Mouse (Mus musculus) left cerebral cortex, adult 9 months (tissue): Measurements from ENCODE around the gene Nav2.

ENCODE experiments used
- DNase-seq, 2 experiments: peaks; one replicate each; pipeline ENCODE4 v3.0.0; 2022; ENCODE audit warnings: low spot score in 2 of 2

Gene Nav2

GRCm38 (mm10) chr7:49202971-49203370 is 294.5 kb downstream of the Nav2 start:
- no peak for DNase-seq

DNA sequence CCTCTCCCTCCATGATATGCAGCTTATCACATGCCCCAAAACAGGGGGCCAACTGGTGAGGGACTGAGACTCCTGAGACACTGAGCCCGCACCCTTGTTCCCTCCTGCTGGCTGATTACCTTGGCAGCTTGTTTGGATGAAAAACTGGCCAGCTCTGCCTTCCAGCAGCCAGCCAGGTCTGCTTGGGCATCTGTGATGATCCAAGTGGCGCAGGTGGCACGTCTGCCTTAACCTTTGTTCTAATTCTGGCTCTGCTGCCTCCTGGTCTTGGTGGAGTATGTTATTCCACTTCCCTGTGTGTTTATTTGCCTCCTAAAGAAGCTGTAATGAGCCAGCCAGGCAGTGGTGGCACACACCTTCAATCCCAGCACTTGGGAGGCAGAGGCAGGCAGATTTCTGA is 296.3 kb downstream of the Nav2 start:
- no peak for DNase-seq

DNA sequence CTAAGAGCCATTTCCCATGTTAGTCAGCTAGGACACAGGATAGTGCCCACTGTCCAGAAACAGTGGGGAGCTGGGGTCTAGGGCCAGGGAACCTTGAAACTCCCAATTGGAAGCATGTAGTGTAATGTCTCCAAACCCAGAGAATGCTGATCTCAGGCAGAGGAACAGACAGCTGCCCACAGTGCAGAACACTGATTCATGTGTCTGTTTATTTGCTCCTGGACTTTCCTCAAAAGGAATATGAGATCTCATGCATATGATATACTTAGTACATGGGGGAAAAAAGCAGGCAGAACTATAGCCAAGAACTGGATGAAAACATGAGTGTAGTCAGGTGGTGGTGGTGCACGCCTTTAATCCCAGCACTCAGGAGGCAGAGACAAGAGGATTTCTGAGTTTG is 297.0 kb downstream of the Nav2 start:
- no peak for DNase-seq

DNA sequence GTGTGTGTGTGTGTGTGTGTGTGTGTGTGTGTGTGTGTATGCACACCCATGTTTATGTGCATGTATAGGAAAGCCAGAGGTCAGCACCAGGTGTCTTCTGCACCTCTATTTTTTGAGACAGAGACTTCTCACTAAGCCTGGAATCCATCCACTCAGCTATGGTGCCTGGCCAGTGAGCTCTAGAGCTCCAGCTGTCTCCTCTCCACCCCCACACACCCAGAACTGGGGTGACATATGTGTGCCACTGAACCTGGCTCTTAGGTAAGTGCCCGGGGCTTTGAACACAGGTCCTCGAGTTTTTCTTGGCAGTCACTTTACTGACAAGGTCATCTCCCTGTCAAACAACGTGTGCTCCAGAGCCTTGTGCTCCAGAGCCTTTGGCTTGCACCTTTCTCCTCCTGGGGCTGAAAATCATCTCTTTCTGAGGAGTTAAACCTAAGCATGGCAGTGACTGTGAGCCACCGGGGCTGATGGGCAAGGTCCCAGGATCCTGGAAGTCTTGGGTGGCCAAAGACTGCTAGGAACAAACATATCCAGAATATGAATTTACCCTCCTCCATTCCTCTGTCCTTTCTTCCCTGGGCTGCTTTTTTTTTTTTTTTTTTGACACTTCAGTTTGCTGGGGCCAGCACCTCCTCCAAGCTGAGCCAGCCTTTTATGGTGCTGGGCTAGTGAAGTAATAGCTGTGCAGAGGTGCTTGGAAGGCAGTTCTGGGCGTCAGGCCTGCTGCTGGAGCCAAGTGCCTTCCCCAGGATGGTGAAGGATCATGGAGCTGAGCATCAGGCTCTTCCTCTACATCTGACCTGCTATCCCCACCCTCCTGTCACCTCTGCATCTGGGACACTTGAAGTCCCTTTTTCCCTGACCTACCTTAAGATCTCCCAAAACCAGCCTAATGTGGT is 298.5 kb downstream of the Nav2 start:
- no peak for DNase-seq

- DNase-seq: no peak
Measured at GRCm38 (mm10) chr7:49209526-49209925, 301.0 kb downstream of the Nav2 start.

DNA sequence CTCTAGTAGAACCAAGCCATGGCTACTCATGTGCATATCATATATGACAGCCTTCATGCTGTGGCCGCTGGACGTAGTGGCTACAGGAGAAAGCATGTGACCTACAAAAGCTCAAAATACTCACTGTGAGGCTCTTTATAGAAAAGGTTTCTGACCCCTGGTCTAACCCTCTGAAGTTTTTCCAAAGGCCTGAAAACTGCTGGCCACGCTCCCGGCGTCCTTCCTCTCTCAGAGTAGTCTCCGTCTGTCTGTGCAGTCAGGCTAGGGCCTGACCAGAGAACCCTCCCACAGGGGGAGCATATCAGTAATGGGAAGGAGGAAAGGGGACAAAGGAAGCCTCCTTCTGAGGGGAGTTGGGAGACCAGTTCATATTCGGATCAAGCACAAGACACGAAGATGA is 302.2 kb downstream of the Nav2 start:
- no peak for DNase-seq

GRCm38 (mm10) chr7:49213011-49213410 is 304.5 kb downstream of the Nav2 start:
- DNase-seq: no peak

- DNase-seq: no peak
Measured at GRCm38 (mm10) chr7:49217786-49218185, 309.3 kb downstream of the Nav2 start.

DNA sequence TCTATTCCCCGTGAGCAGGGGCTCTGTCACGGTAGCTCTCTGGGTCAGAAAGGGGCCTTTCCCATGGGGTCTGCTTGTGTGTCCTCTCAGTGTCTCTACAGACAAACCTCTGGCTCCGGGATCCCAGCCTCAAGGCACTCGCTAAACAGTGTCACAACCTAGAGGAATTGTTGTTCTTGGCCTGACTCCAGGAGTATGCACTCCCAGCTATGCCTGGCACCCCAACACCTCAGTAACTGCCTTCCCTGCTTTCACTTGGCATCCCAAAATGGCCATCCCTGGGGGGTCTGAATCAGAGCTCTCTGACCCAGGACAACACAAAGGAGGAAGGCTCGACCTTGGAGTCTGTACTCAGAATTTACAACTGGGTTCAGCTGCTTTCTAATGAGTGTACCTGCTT is 317.2 kb downstream of the Nav2 start:
- DNase-seq: no peak

DNA sequence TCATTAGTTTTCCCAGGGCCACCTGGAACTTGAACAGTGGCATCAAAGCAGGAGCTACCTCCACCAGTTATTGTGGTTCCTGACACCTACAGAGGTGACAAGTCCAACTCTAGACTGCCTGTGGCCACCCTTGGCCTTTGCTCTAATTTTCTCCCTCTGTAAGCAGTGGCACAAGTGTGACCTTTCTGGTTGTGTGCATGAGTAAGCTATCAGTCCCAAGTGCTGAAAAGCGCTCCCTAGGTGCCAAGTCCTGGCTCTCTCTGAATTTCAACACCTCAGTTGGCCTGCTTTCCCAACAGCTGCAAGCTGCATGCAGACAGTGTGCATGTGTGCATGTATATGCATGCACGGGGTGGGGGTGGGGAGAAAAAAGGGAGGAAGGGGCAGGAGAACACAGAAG is 324.5 kb downstream of the Nav2 start:
- DNase-seq: no peak

DNA sequence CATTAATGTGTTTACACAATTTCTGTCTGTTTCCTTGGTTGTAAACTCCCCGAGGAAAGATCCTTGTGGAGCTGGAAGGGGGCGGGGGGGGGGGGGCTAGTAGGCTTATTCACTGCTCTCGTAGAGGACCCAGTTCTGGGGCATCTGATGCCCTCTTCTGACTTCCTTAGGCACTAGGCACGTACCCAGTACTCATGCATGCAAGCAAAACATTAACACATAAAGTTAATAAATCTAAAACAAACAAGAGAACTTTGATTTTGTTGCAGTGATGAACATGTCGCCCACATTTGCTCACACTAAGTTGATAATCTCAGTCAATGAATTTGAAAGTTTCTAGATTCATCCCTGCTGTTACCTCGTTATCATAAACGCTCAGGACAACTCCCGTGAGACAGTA is 325.8 kb downstream of the Nav2 start:
- no peak for DNase-seq

GRCm38 (mm10) chr7:49235271-49235681 is 326.8 kb downstream of the Nav2 start:
- no peak for DNase-seq

DNA sequence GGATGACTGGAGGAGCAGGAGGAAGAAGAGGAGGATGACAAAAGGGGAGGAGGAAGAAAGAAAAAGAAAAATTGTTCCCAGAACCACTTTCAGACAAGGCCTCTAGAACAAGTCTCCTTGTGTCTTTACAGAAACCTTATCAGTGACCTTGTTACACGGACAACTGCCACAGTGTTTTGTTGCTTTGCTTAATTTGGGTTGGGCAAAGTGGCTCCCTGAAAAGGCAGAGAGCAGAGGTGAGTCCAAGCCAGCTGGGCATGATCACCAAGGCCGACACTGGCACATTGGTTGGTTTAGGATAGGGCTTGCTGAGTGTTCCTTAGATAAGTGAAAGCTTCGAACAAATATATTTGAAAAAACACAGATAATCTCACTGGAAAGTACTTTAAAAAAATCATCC is 327.3 kb downstream of the Nav2 start:
- DNase-seq: no peak

- no peak for DNase-seq
Measured at GRCm38 (mm10) chr7:49240461-49240860, 331.9 kb downstream of the Nav2 start.

GRCm38 (mm10) chr7:49241229-49241751 is 332.8 kb downstream of the Nav2 start:
- no peak for DNase-seq

DNA sequence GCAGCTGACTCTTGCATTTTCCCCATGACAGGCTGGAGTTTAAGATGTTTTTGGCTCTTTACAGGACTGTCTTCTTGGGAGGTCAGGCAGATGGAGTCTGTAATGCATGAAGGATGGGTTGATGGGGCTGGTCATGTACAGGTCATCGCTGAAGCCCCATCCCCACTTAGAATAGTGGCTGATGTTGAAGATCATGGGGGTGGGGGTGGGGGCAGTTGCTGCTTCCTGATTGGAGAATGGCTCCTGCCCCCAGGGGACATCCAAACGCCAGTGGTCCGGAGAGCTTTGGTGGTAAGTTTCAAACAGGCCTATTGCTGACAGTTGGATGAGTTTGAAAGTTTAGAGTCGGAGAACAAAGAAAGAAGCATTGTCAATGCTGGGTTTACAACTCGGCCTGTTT is 333.7 kb downstream of the Nav2 start:
- DNase-seq: no peak

DNA sequence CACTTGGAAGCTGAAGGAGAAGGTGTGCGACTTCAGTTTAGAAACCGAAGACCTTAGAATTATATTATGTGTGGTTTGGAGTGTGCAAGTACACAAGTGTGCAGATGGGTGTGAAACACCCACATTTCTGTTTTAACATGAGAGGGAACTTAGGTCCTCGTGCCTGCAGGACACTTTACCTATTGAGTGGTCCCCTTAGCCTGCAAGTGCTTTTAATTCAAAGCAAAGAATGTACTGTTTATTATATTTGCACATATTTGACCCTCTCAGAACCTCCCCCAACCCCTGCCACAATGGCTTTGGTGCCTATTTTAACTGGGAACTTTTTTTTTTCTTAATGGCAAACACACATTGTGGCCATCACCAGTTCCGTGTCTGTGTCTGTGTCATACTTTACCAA is 334.6 kb downstream of the Nav2 start:
- no peak for DNase-seq

GRCm38 (mm10) chr7:49245537-49246239 is 337.2 kb downstream of the Nav2 start:
- peak; percentile 69 to 89 for DNase-seq

DNA sequence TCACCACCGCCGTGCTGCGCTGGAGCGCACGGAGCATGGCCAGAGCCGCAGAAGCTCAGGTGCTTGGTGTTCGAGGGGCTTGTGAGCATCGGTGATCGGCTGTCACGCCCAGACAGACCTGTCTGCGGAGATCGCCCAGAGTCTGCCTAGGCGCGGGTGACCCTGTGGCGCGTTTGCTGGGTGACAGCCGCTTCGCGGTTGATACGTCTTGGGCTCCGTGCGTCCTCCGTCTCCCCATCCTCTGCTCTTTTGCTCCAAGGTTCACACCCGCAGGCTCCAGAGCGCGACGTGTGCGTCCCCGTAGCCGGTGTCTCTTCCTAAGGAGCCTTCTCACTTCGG is 337.7 kb downstream of the Nav2 start:
- DNase-seq: no peak

GRCm38 (mm10) chr7:49246584-49247481 is 338.3 kb downstream of the Nav2 start:
- peak in 1 of 2 experiments; percentile 48 for DNase-seq

DNA sequence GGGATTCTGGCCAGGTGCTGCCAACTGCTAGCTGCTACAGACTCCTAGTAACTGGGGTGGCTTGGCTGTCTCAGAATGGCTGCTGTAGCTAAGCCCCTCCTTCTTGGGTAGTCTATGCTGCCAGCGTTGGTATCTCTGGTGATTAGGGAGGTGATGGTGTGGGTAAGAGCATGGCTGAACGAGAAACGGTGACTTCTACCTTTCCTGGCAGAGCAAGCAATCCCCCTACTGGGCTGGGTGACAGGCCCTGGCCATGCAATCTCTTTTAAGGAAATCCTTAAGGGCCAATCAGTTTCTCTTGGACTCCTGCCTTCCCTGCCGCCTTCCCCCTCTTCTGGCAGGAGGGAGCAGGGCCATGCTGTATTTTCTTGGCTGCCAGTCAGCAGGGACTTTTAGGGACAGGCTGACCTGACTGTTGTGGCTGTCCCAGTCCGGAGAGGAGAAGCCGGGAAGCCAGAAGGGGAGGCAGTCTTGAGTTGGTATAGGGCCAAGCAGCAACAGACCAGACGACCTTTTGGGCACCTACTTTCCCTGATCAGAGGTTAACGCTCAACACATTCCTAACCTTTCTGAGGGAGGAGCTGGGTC is 339.3 kb downstream of the Nav2 start:
- DNase-seq: peak in 1 of 2 experiments; percentile 75
